Mouse (Mus musculus) E14TG2a.4 (cell line): ENCODE measurements at regions not wholly inside any gene's neighbourhood (a gene's known extent, or its start where the extent isn't known, plus 50 kb on each side); places are given as distances from the start of the nearest gene placed in this dataset.

Source experiments
- CTCF ChIP-seq: conservative IDR thresholded peaks from 2 replicates; pipeline ENCODE4 v1.5.1; 2014; ENCODE audit warnings: low read length
- NANOG ChIP-seq: IDR thresholded peaks from 2 replicates; pipeline ENCODE4 v1.6.1; 2014; ENCODE audit warnings: borderline replicate concordance, low read length, mixed read lengths
- POU5F1 ChIP-seq: IDR thresholded peaks from 2 replicates; pipeline ENCODE4 v1.6.1; 2014; ENCODE audit warnings: low read length, borderline replicate concordance

GRCm38 (mm10) chr13:112067066-112067847, 221.0 kb upstream of the Ankrd55 start:
- TF ChIP-seq CTCF (no peak), NANOG (no peak), POU5F1 (no peak)
